Mouse (Mus musculus) kidney, postnatal 36 days (tissue): ENCODE measurements around the gene Itga5.

Experiments used
- DNase-seq, 2 experiments: peaks; one replicate each; pipeline ENCODE4 v3.0.0; 2021 to 2022; ENCODE audit warnings: mixed read lengths in 2 of 2

Gene Itga5

DNA sequence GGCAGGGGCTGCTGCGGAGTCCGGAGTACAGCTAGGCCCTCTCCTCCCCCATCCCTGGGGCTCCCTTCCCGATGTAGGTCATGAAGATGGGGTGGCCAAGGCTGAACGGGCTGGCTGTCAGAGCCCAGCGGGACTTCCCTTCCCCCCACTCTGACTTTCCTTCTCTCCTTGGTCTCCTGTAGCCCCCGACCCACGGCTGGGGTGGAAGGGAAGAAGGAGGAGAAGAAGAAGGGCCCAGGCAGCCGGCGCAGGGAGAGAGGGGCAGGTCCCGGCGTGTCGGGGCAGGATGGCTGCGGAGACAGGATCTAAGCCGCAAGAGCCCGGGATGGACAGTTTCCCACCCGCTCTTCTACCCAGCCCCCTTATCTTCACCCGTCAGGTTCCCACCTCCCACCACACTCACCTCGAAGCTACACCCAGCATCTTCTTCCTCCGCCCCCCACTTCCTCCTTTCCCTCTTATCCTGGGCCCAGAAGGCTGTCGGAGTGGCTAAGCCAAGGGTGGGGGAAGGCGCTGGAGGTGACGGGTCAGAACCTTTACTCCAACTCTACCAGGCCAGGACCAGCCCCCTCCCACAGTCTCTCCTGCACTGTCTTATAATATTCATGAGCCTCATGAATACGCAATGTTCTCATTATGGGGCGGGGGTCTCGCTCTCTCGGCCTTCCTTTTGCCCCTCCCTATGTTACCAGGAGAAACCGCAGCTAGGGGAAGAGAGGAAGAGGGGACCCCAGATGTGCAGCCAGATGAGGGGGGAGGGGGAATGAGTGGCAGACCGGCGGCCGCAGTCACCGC is 27.2 kb downstream of the Itga5 start:
- DNase-seq = no peak

DNA sequence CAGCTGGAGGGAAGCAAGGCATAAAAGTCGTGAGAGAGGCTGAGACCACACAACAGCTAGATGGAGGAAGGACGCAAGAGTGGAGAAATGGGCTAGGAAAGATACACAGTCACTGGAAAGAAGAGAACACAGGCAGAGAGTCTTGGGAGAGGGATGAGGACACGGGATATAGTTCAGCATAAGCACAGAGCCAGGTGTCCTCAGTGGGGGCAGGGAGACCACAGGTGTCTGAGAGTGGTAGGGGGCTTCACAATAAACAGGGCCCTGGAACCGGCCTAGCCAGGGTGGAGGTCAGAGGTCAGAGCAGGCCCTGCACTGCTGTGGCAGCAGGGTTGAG is 27.8 kb downstream of the Itga5 start:
- DNase-seq = no peak

DNA sequence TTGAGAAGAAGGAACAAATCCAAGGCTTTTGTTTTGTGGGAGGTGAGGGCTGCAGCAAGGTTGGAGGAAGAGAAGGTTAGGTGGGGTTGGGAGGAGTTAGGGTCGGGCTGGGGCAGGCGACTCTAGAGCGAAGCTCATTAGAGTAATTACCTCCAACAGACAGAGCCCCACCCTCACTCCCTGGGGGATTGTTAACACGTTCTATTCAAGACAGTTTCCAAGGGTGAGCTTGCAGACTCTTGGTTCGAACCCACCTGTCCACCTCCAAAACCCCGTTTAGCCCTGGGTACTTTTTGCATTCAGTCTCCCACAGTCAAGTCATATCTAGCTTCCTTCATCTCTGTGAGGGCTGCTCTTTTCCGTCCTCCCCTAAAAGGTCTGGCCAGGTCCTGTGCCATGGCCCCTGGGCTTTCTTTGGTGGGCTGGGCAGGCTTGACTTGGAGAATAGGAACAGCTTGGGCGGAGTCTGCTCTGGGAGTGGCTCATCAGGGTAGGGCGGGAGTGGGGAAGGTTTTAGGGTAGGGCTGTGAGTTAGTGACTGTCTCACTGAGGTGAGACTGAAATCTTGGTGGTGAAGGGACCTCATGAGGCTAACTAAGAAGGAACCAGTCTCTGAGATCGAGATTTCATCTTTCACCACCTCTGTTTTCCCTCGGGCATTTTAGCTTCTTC is 29.4 kb downstream of the Itga5 start:
- DNase-seq = no peak

DNA sequence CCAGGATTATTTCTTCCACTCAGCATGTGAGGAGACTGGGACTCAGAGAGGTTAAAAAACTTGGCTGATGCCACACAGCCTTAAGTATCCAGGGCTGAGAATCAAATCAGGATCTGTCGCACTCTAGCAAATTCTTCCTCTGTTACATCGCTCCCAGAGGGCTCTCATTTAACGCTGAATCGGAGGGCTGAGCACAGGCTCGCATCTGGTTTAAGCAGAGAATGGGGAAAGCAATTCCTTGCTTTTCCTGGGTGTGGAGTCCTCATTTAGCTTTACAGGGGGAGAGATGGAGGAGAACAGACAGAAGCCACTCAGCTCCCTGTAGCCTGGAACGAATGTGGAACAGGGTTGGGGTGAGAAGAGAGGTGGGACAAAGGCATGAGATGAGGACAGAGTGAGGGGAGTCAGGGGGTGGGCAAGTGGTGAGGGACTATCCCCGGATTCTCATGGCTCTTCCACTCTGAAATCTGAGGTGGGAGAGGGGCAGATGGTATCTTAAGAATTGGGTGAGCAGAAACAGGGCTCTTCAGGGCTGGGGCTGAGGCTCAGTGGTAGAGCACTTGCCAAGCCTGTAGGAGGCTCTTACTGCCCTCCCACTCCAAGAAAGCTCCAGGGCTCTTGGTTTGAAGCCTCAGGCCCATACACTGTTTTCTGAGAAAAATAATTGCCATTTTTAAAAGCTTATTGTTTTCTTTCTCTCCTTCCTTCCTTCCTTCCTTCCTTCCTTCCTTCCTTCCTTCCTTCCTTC is 30.9 kb downstream of the Itga5 start:
- DNase-seq = no peak

DNA sequence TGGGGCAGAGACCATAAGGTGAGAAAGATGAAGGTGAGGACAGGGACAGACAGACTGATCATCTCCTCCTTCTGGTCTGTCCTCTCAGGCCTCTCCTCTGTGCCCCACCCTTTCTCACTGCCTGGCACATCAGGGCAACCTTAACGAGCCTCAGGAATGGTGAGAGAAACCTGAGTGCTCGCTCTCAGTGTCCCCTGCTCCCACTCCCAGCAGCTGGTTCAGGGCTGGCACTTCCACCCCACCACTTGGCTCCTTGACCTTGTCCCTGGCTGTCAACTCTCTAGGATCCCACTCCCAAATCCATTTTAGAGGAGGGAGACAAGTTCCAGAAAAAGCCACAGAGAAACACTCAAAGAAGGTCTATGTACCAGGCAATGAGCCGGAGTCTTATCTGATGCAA is 31.5 kb downstream of the Itga5 start:
- no peak for DNase-seq

DNA sequence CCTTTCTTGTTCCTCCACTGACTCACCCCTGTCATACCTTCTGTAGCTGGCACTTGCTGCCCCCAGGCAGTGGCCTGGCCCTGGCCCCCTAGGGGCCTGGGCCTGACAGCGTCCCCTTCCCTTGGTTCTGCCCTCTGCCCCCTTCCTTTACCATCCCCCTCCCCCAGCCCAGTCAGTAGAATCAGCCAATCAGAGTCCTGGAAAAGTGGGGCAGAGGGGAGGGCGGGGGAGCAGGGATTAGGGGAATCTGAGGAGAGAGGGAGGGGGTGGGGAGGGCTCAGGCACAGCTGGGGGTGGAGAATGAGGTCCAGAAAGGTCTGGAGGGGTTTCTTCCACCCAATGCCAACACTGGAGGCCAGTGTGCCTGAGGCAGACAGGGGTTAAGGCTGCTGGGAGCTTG is 32.4 kb downstream of the Itga5 start:
- DNase-seq = no peak

DNA sequence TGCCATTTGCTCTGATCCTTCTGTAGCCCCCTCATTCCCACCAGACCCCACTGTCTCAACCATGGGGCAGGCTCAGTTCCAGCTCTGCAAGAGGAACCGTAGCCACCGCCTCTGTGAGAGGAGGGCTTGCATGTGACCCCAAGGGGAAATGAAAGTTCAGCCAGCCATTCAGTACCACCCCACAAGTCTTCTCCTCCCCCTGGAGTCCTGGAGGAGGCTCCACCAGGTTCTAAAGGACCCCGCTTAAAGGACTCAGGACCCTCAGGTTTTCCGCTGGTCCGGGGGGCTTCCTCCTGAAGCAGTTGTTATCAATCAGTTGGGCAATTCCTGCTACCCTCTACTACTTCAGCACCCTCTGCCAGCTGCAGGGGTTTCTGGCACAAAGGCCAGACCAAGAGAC is 32.8 kb downstream of the Itga5 start:
- DNase-seq = no peak

DNA sequence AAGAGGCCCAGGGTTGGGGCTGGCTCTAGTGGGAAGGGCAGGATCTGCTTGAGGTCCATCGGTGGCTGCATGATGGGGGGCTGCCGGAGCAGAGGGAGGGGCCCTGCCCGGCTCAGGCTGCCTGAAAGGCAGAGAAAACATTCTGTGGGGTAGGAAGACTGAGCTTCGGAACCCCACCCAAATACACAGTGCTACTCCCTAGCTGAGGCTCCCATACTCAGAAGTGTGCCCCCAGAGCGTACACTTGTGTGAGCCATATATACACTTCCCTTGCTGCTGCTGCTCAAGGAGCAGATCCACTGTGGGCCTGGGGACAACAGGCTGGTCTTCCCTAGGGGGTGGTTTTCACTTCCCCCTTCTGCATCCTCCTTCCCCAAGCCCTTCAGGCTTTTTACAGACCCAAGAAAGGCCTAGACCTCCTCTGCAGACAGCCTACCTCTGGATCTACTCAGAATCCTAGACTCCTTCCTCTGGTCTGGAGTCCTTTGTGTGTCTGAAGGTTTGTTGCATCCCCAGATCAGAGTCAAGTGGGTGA is 33.4 kb downstream of the Itga5 start:
- DNase-seq = no peak

DNA sequence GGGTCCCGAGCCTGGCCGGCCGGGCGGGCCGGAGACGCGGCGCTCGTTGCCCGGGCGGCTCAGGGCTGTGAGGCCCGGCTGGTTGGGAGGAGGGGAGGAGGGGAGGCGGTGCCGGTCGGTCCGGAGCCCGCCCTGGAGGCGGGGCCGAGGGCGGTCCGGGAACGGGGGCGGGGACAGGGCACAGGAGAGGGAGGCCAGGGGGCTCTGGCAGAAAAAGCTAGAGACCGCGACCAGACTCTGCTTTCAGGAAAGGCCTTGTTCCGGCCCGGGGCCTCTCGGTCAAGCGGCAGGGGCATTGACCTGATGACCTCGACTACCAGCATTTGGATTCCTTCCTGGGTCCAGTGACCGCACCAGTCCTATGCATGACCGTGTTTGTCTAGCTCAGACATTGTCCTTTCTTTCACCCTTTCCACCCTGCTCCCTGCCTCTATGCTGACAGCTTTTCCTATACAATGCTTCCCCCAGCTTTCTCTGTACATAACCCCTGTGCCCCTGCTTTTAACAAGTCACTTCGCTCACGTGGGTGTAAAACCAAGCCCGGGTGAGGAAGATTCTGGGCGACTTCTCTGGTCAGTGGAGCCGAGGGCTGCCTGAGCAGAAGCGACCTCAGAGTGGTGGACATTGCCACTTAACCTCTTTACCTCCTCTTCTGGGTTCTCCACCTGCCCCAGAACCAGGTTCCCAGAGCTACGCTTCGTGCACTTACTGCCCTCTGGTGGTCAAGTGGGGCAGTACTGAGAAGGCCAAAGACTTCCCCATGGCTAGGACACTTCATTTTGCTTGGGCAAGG is 42.9 kb downstream of the Itga5 start:
- peak; percentile 88 to 96 for DNase-seq

DNA sequence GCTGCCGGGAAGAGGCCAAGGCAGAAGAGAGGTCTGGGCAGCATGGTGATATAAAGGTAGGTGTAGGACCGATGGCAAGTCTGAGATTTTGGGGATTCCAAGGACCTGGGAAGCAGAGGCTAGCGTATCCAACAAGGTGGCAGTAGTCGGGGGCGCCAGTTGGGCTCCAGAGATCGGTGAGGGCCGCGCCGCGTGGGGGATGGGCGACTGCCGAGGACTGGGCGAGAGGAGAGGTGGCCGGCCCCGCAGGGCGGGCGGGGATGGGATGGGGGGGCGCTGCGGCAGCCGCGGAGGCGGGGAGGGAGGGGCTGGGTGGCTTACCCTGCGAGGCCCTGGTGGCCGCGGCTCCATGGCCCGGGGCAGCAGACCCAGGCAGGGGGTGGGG is 43.5 kb downstream of the Itga5 start:
- peak in 1 of 2 experiments; percentile 34 for DNase-seq

DNA sequence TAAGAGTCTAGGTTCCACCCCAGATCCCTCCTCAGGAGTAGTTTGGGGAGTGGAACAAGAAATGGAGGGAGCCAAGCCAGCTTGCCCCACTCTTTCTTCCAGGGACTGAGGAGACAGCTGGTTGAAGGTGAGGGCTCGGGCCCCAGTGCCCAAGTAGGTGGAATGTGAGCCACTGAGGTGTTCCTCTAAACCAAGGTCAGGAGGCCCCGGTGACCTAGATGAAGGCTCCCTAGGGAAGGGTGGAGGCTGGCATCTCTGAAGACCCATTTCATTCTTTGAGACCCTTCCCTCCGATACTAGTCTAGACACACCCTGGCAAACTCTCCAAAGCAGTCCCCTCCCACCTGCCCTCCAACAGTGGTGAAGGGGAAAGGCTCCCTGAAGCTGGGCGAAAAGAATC is 44.2 kb downstream of the Itga5 start:
- no peak for DNase-seq

DNA sequence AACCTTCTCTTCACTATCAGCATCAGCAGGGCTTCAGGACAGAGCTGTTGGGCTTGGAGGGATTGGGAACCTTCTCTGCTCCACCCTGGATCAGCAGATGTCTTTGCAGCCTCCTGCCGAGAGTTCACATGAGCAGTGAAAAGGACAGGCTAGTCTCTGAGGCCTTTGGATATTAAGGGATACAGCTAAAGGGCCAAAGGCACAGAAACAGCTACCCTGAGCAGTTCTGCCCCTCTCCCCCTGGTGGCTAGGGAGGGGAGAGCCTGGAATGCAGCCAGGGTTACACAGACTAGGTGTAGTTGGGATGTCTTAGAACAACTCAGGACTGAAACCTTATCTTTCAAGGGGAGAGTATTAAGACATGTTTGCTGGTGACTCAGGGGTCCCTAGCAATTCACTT is 45.5 kb downstream of the Itga5 start:
- DNase-seq = peak in 1 of 2 experiments; percentile 60

DNA sequence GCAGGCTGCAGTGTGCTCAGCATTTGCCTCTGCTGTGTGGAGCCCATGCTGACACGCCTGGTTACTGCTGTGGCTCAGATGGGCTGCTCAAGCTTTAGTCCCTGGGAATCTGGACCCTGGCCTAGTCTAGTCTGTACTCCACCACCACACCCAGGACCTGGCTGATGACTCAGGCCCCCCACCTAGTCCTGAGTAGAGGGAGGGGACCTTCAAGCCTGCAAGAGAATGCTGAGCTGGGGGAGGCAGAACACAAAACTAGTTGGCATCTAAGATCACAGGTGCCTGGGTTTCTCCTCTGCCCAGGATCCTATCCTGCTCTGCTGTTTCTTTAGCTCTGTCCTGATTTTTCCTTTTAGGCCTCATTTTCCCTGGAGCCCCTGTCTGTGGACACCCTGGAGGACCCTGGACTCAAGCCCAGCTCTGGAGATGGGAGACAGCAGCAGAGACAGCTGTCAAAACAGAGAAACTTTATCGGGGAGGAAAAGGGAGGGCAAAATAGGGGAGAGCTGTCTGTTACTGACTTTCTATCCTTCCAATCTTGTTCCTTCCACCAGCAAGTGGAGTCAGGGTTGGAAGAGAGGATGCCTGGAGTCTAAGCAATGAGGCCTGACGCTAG is 48.3 kb downstream of the Itga5 start:
- DNase-seq = no peak

DNA sequence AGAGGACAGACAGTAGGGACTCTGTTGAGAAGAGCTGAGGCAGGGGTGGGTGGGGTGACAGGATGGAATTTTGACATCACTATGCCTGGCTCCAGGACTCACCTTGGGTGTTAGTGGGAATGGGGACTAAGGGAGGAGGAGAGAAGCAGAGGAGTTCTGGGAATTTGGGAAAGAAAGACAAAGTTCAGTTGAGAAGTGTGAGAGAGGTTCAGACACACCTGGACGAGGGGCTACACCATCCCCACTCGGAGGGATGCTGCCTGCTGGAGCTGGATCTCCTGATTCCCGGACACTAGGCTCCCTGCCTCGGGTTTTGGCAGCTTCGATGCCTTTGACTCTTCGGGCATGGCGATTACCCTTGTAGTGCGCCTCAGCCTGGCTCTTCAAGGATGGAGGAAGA is 48.8 kb downstream of the Itga5 start:
- DNase-seq = no peak

DNA sequence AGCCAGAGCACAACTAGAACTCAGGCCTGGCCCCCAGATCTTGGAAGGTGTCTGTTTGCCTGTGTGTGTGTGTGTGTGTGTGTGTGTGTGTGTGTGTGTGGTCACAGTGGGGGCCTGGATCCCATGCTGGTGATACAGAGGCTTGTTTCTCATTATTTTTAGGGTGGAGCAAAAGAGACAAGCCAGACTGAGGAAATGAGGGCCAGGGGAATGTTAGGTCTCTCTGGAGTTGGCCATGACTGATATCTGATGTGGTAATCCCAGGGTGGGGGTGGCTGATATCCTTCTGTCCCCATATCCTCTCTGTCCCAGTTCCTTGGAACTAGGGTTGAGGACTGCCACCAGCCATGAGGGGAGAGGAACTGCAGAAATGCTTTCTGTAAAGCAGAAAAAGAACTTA is 49.4 kb downstream of the Itga5 start:
- DNase-seq = no peak

DNA sequence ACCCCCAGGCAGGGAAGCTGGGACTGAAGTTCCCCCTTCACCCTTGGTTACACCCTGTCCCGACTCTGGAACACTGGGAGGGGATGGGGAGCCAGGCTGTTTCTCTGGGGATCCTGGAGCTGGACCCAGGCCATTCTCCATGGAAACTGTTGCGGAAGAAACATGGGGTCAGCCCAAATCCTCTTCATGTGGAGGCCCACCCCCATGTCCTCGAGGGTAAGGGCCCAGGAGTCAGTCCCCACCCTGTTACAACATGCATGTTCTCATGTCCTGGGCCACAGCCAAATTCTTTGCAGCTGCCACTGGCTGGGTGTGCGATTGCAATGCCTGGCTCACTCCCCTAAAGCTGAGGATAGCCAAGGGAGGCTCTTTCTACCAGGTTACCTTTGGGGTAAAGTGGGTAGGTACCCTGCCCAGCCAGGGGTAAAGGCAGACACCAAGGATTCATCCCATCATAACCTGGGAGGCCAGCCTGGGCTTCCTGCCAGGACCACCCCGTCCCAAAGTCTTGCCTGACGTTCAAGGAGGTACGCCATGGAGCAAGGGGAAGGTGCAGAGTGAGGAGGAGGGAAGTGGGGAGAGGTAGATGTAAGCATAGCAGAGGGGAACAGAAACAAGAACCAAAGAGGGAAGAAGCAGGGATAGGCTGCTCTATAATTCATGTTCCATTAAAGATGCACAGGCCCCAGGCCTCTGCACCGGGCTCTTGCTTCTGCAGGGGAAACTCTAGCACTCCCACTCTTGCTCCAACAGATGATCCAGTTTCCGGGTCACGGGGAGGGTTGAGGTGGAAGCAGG is 50.4 kb downstream of the Itga5 start:
- no peak for DNase-seq

DNA sequence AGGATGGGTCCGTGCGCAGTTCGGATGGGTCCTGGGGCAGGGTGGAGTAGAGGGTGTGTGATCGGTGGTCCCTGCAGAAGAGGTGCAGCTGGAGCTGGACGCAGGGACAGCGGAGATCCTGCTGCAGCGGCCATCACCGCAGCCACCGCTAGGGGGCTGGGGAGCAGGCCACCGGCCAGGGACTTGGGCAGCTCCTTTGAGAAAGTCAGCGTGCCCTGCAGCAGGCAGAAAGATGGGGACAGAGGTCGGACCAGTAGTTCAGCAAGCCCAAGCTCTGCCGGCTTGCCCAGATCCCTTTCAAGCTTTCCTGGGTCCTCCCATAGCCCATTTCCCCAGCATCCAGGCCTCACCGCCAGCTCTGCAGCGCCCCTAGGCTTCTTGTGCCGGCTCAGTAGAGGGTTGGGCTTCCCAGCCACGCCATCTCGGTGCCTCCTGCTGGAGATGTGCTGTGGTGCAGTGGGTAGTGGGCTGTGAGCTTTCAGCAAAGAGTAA is 51.5 kb downstream of the Itga5 start:
- peak; percentile 78 to 92 for DNase-seq

DNA sequence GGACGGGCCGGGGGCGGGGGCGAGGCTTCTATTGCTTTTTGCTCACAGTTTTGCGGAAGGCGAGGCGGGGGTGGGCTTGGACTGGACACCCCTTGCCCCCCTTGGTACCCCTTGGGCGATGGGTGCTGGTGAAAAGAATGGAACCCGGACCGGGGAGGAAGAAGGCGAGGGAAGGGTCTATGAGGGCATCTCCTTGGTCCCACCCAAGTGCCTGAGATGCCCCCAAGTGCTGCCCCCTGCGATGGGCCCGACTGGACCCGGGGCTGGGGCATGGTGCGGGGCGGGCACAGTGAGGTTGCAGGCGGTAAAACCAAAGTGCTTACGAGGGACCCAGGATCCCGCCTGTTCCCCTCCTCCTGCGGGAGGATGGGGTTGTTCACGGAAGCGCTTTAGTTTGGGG is 52.4 kb downstream of the Itga5 start:
- DNase-seq = no peak

DNA sequence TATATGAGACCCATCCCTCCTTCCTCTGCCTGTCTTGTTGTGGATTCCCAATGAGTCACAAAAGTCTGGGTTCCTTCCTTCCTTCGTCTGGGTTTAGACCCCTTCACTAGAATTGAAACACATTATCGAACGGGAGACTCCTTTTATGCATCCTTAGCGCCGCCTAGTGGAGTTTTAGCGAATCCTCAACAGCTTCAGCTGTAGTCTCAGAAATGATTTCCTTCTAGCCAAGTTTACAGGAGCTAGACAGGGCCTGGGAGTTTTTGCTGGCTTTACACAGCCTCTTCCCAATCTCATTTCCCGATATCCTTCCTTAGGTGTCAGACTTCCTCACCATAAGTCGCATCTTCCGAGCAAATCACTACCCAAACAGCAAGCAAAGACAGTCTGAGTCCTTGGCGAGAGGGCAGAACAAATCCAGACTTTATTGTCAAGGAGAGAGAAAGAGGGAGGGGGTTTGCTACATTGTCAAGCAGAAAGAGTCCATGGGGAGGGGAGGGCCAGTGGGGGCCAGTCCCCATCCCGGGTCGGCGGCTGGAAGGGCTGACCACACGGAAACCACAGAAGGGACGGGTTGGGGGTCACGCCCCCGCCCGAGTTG is 53.0 kb downstream of the Itga5 start:
- peak; percentile 71 to 74 for DNase-seq

DNA sequence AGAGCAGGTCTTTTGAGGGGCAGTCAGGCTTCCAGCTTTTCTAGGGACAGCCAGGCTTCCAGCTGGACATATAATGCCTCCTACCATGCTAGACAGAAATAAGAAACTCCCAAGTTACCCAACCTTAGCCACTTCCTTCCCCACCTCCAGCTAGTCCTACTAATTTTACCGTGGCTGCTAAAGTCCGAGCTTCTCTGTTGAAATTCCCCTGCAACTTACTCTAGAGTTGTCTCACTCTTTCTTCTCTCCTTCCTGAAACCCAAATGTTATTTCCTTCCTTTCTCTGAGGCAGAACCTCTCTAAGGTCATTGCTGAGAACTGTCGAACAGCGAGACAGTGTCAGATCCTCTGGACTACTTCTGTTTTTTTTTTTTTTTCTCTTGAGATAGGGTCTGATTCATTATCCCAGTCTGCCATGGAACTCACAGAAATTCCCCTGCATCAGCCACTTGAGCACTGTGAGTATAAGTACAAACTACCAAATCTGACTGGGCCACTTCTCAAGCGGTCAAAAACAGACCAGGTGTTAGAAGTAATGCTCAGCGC is 56.1 kb downstream of the Itga5 start, which contains the start of gene Gpr84:
TSS of gene Gpr84 (minus strand) at position 248 of the 546 bp plus-strand sequence.
- no peak for DNase-seq
